Mouse (Mus musculus) adrenal gland, postnatal 36 days (tissue): ENCODE results near the gene Ddr2. TPM values are rescaled to one million over a fixed set of nuclear protein-coding genes. Genes with fewer than 3 reads are reported as not detected.

ENCODE experiments used
- DNase-seq, 2 experiments: peaks; one replicate each; pipeline ENCODE4 v3.0.0; 2021; ENCODE audit warnings: mixed read lengths in 1 of 2
- total RNA-seq, 2 experiments: library from RNA; stranded (reverse); gene quantifications; 2 replicates each; pipeline ENCODE4 v1.2.3; 2021

Ddr2 gene
- total RNA-seq, 2 experiments from 2014 or later = 19.5 to 20.3 TPM

- DNase-seq = no peak
These were observed 162.3 kb downstream of the Ddr2 start for GRCm38 (mm10) chr1:169948280-169948679.

- no peak for DNase-seq
These were observed 162.9 kb downstream of the Ddr2 start for GRCm38 (mm10) chr1:169947654-169948053.

GRCm38 (mm10) chr1:169946004-169946403 lies 164.6 kb downstream of the Ddr2 start:
- no peak for DNase-seq

- DNase-seq = peak in 1 of 2 experiments; percentile 59
These were observed 171.2 kb downstream of the Ddr2 start for GRCm38 (mm10) chr1:169939345-169939744.

GRCm38 (mm10) chr1:169934005-169934725 lies 176.4 kb downstream of the Ddr2 start:
- peak; percentile 47 to 57 for DNase-seq

- no peak for DNase-seq
These were observed 178.3 kb downstream of the Ddr2 start for GRCm38 (mm10) chr1:169932122-169932746.

- DNase-seq = no peak
These were observed 178.9 kb downstream of the Ddr2 start for GRCm38 (mm10) chr1:169931698-169932097.

GRCm38 (mm10) chr1:169928454-169928971 lies 182.0 kb downstream of the Ddr2 start, which contains the start of gene Ccdc190:
Gene Ccdc190, plus strand, starts transcription at chr1:169928648.
- DNase-seq = peak; percentile 12 to 62

- DNase-seq = no peak
These were observed 182.7 kb downstream of the Ddr2 start for GRCm38 (mm10) chr1:169927753-169928369.

- DNase-seq = peak; percentile 30 to 39
These were observed 186.0 kb downstream of the Ddr2 start for GRCm38 (mm10) chr1:169924567-169924966.

Other genes with a start within 250 kb of the Ddr2 start
- under 1 TPM; 0.43 to 0.66 TPM for gene Ccdc190, start 182.1 kb downstream of the Ddr2 start, total RNA-seq
- 10 to 100 TPM; 25.2 to 87.2 TPM for gene Hsd17b7, start 141.5 kb downstream of the Ddr2 start, total RNA-seq
- 10 to 100 TPM; 57.5 to 65.4 TPM for gene Uap1, start 64.2 kb upstream of the Ddr2 start, total RNA-seq
- 10 to 100 TPM; 72.7 to 75.4 TPM for gene Uhmk1, start 104.6 kb upstream of the Ddr2 start, total RNA-seq
- gene Sh2d1b2, start 122.0 kb upstream of the Ddr2 start, total RNA-seq = not detected
- gene Sh2d1b1, start 166.6 kb upstream of the Ddr2 start, total RNA-seq = under 1 TPM; 0.33 to 0.40 TPM
- gene Gm7694, start 195.6 kb upstream of the Ddr2 start, total RNA-seq = 1 to 10 TPM; 9.1 to 9.5 TPM
- not detected for gene Spata46, start 198.0 kb upstream of the Ddr2 start, total RNA-seq